Mouse (Mus musculus): ENCODE measurements around the gene Lbx1.

DNA sequence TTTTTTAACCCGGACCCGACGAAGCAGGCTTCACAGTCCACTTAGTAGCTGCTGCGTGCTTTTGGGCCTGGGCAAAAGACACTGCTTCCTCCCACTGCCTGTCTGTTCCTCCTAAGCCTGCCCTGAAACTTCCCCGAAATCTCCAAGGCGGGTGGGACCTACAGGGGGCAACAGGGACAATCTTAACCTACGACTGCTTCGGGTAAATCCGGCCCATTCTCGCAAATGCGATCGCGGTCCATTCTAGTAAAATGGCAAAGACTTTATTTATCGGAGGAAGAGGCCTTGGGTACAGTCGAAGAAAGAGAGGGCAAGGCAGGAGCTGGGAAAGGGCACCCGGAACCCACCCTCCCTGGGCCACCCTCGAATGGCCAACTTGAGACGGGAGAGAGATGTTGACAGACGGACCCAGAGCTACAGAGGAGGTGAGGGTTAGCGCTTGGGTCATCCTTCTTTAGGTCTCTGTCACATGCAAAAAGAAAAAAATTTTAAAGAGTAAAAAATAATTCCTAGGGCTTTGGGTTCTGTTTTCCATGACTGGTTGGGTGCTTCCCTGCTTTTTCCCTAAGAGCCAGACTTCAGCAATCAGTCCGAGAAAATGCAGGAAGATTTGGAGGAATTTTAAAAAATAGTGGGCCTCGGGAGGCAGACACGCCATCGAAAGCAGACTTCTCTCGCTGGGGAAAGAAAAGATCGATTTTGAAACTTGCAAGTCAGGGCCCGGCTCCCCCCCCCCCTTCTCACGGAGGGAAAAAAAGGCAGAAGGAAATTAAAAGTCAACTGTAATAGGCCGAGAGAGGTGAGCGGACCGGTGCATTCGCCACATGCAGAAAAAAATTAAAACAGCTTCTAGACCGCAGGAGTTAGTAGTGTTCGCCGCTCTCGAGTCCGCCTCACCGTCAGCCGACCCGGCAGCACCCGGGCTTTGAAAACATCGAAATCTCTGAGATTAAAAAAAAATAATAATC is 2.9 kb downstream of the Lbx1 start:
- no peak for TF ChIP-seq CTCF (IDR thresholded peaks at IDR 0.05; ENCODE audit: borderline replicate concordance, extremely low read depth, insufficient read depth, insufficient read length)
- no peak for TF ChIP-seq POLR2A (IDR thresholded peaks at IDR 0.05; ENCODE audit: borderline replicate concordance, extremely low read depth, insufficient read depth, insufficient read length, poor library complexity, severe bottlenecking)
